Mouse (Mus musculus) liver, embryonic 11.5 days (tissue): ENCODE data around the gene Dgka. TPM values are rescaled to one million over a fixed set of nuclear protein-coding genes. Genes with fewer than 3 reads are reported as not detected.

Experiments
- ATAC-seq: fragments of 200-750 bp; cut with Nextera tagmentation; replicated peaks from 2 replicates; pipeline ENCODE4 v1.8.0; 2017; ENCODE audit warnings: moderate number of reproducible peaks, mild to moderate bottlenecking, moderate TSS enrichment, moderate library complexity; ENCODE audit not compliant: low FRiP score
- DNase-seq: peaks from one replicate; pipeline ENCODE4 v3.0.0-alpha.2; 2017; ENCODE audit warnings: low spot score
- H3K27ac ChIP-seq: fragments of 300-500 bp; sonication (generic); 2 replicates; pipeline ENCODE4 v1.5.1; 2014; ENCODE audit warnings: mild to moderate bottlenecking, low read depth, low read length, control low read depth
- H3K27me3 ChIP-seq: fragments of 300-500 bp; sonication (generic); replicated peaks from 2 replicates; pipeline ENCODE4 v1.6.1; 2014; ENCODE audit warnings: low read length, mixed read lengths; ENCODE audit not compliant: control insufficient read depth, insufficient read depth
- H3K36me3 ChIP-seq: fragments of 300-500 bp; sonication (generic); 2 replicates; pipeline ENCODE4 v1.6.1; 2014; ENCODE audit warnings: mild to moderate bottlenecking, low read length, moderate library complexity, mixed read lengths; ENCODE audit not compliant: control insufficient read depth, insufficient read depth
- H3K4me1 ChIP-seq: fragments of 300-500 bp; sonication (generic); replicated peaks from 2 replicates; pipeline ENCODE4 v1.6.1; 2014; ENCODE audit warnings: low read length, mixed read lengths; ENCODE audit not compliant: control insufficient read depth, insufficient read depth
- H3K4me2 ChIP-seq: fragments of 300-500 bp; sonication (generic); 2 replicates; pipeline ENCODE4 v1.6.1; 2014; ENCODE audit warnings: mild to moderate bottlenecking, control low read depth, moderate library complexity
- H3K4me3 ChIP-seq: fragments of 300-500 bp; sonication (generic); 2 replicates; pipeline ENCODE4 v1.5.1; 2014; ENCODE audit warnings: low read depth, low read length, control low read depth
- H3K9ac ChIP-seq: fragments of 300-500 bp; sonication (generic); 2 replicates; pipeline ENCODE4 v1.6.1; 2014; ENCODE audit warnings: low read depth, low read length, control low read depth
- H3K9me3 ChIP-seq: fragments of 300-500 bp; sonication (generic); 2 replicates; pipeline ENCODE4 v1.6.1; 2016; ENCODE audit warnings: low read length, inconsistent platforms, mixed read lengths; ENCODE audit not compliant: control insufficient read depth
- WGBS: fragments of 180-500 bp; shearing (Covaris S2); extraction: QIAGEN DNeasy Blood & Tissue Kit; methylation state at CpG from one replicate; pipeline ENCODE4 v1.1.7; 2014; 5-methylcytosine and 5-hydroxymethylcytosine counted together
- polyA plus RNA-seq: library from polyadenylated mRNA; unstranded; fragments of >200 nt; fragmentation: Nextera tagmentation; extraction: Ambion mirVana; gene quantifications from 2 replicates; pipeline ENCODE4 v1.2.1, GENCODE M21; 2014

Gene Dgka
- polyA plus RNA-seq, 1 experiment from 2014 or later = 4.6 TPM

- no peaks in the 10 kb centered on the region for H3K9me3 ChIP-seq
- no peak overlapping the region for H3K27ac ChIP-seq
- peaks cover 31% of the 10 kb centered on the region for H3K36me3 ChIP-seq
- 86% methylated on average over 5 of the region's 5 CpGs for WGBS
- H3K9ac ChIP-seq = no peak overlapping the region
- no peak overlapping the region for H3K4me2 ChIP-seq
- peaks cover 27% of the 10 kb centered on the region for H3K4me1 ChIP-seq
- no peak overlapping the region for H3K4me3 ChIP-seq
- H3K27me3 ChIP-seq = no peaks in the 10 kb centered on the region
- no peak for ATAC-seq
- DNase-seq = no peak
These were observed 45.6 kb downstream of the Dgka start for GRCm38 (mm10) chr10:128699006-128699405.

DNA sequence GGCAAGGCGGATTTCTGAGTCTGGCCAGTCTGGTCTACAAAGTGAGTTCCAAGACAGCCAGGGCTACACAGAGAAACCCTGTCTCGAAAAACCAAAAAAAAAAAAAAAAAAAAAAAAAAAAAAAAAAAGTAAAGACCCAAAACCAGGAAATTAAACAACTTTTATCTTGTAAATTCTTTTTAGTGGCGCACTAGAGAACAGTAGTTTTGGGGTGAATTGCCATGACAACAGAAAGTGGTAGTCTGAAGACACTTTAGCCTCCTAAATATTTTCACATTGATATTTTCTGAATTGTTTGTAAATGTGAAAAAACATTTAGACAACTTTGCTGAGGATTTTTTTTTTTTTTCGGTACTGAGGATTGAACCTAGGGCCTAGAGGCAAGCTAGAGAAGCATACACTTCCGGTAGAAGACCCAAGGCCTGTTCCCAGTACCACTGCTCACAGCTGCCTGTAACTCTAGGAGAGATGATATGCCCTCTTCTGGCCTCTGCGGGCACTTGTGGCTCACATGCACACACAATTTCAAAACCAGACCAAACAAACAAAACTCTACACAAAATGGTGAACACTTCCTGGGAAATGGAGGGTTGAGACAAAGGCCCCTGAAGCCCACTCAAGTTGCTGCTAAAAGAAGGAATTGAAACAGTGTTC is 47.5 kb downstream of the Dgka start:
- no peak overlapping the region for H3K4me3 ChIP-seq
- 83% methylated on average over 6 of the region's 6 CpGs for WGBS
- peaks cover 16% of the 10 kb centered on the region for H3K4me1 ChIP-seq
- no peaks in the 10 kb centered on the region for H3K27me3 ChIP-seq
- no peaks in the 10 kb centered on the region for H3K9me3 ChIP-seq
- DNase-seq (no peak), ATAC-seq (no peak)
- peaks cover 28% of the 10 kb centered on the region for H3K36me3 ChIP-seq
- H3K27ac ChIP-seq = no peak overlapping the region
- no peak overlapping the region for H3K9ac ChIP-seq
- peak overlapping the region; percentile 63 for H3K4me2 ChIP-seq

DNA sequence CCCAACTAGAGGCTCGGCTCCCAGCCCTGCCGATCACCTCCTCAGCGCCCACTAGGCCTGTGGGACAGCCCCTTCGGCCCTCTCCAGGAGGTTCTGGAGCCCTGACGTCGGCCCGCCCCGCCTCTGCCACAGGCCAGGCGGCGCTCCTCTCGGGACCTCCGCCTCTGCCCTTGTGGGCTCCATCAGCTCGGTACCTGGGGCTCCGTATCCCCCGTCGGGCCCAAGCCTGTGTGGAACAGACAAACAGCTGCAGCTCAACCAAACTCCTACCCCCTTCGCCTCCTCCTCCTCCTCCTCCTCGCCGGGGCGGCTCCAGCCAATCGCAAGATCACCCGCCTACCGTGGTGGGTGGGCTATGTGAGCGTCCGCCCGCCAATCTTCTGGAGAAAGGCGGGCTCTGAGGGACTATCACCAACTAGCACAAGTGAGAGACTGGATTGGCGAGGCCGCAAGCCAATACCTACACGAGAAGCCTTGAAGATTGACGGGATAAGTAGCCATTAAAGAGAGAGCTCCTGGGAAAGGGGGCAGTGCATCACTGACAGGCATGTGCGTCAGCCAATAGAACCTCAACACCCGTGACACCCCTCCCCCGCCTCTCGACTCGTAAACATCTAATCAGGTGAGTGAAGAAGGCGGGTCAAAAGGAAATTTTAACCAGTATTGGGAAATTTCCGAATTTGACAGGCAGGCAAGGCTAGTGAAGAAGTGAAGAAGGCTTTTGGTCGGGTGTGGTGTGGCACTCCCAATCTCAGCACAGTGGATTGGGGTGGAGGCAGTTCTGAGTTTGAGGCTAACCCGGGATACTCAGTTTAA is 48.5 kb downstream of the Dgka start, which contains the start of gene Rab5b:
Gene Rab5b, minus strand, starts transcription at position 273 of the 816 bp plus-strand sequence.
- WGBS = 1% methylated on average over 40 of the region's 40 CpGs
- DNase-seq = peak; percentile 95
- Histone ChIP-seq H3K27ac (peak within 1 kb of the TSS; percentile 96), H3K9me3 (no peaks in the 10 kb centered on the region), H3K36me3 (peaks cover 26% of the 10 kb centered on the region), H3K4me2 (peak within 1 kb of the TSS; percentile 87), H3K4me1 (peaks cover 16% of the 10 kb centered on the region), H3K27me3 (no peaks in the 10 kb centered on the region), H3K4me3 (peak within 1 kb of the TSS; percentile 87), H3K9ac (peak within 1 kb of the TSS; percentile 95)
- peak; percentile 98 for ATAC-seq

GRCm38 (mm10) chr10:128695411-128695991 is 49.2 kb downstream of the Dgka start:
- Histone ChIP-seq H3K27me3 (no peaks in the 10 kb centered on the region), H3K36me3 (peaks cover 20% of the 10 kb centered on the region; the same call in 1 of the 2 replicates), H3K9ac (peak overlapping the region; percentile 95), H3K27ac (peak overlapping the region; percentile 96), H3K4me1 (peaks cover 13% of the 10 kb centered on the region), H3K4me2 (peak overlapping the region; percentile 87), H3K9me3 (no peaks in the 10 kb centered on the region), H3K4me3 (peak overlapping the region; percentile 87)
- no peak for DNase-seq
- 2% methylated on average over 21 of the region's 22 CpGs for WGBS
- no peak for ATAC-seq

DNA sequence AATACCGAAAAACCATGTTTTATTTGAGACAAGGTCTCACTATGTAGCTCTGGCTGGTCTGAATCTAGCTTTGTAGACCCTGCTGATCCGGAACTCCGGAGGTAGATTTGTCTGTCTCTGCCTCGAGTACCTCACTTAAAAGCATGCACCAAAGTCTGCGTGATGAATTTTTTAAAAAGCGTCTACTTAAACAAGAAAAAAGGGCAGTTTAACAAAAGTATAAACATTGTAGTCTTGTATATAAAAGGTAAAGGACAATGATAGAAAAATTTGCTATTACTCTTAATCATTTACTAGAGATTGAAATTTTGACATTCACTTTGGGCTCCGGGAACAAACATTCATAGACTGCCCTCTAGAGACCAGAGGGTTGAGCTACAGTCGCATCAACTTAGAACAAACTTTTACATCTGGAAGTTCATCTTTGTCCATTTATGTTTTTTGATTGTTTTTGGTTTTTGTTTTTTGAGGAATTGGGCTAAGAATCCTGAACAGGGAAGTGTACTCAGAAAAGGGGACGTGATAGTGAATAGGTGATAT is 70.1 kb downstream of the Dgka start:
- DNase-seq = no peak
- peak overlapping the region; percentile 71 for H3K4me3 ChIP-seq
- H3K4me2 ChIP-seq = peak overlapping the region; percentile 99
- peaks cover 6% of the 10 kb centered on the region; the same call in 1 of the 2 replicates for H3K4me1 ChIP-seq
- H3K36me3 ChIP-seq = peaks cover under 1% of the 10 kb centered on the region; the same call in 1 of the 2 replicates
- peak overlapping the region; percentile 61 for H3K27ac ChIP-seq
- H3K27me3 ChIP-seq = peaks cover under 1% of the 10 kb centered on the region; the same call in 1 of the 2 replicates
- H3K9me3 ChIP-seq = no peaks in the 10 kb centered on the region
- WGBS = 3% methylated on average over 9 of the region's 9 CpGs
- ATAC-seq = peak; percentile 10; the same call in 1 of the 2 replicates
- H3K9ac ChIP-seq = peak overlapping the region; percentile 58

GRCm38 (mm10) chr10:128673763-128674468 is 70.7 kb downstream of the Dgka start, which contains the start of gene Suox:
TSS of gene Suox (minus strand) at chr10:128674073.
- H3K4me1 ChIP-seq = peaks cover 8% of the 10 kb centered on the region
- peak within 1 kb of the TSS; percentile 61 for H3K27ac ChIP-seq
- under 1% methylated on average over 55 of the region's 60 CpGs for WGBS
- ATAC-seq (peak; percentile 95), DNase-seq (peak; percentile 95)
- H3K4me3 ChIP-seq = peak within 1 kb of the TSS; percentile 71
- H3K4me2 ChIP-seq = peak within 1 kb of the TSS; percentile 99
- no peaks in the 10 kb centered on the region for H3K9me3 ChIP-seq
- H3K36me3 ChIP-seq = no peaks in the 10 kb centered on the region
- H3K9ac ChIP-seq = peak within 1 kb of the TSS; percentile 58
- H3K27me3 ChIP-seq = peaks cover 5% of the 10 kb centered on the region; the same call in 1 of the 2 replicates

DNA sequence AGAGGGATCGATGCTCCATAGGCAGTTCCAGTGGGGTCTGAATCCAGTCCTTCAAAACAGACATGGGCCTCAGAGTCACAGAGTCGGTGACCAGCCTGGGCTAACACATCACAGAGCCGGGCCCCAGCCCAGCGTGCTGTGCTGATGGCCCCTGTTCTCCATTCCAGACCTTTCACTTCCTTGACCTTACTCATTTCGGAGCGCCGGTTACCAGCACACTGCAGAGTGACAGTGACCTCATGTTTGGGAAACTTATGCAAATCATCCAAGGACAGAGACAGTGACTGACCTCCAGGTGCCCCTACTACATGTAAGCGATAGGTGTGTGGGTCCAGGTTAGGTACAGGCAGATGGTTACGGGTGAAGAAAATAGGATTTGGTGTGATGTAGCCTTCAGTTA is 73.5 kb downstream of the Dgka start:
- Histone ChIP-seq H3K27me3 (peaks cover 11% of the 10 kb centered on the region; the same call in 1 of the 2 replicates), H3K4me3 (no peak overlapping the region), H3K27ac (no peak overlapping the region), H3K9me3 (no peaks in the 10 kb centered on the region), H3K36me3 (no peaks in the 10 kb centered on the region), H3K9ac (no peak overlapping the region), H3K4me2 (no peak overlapping the region), H3K4me1 (peaks cover 10% of the 10 kb centered on the region)
- DNase-seq (no peak), ATAC-seq (no peak)
- WGBS = 88% methylated on average over 9 of the region's 9 CpGs
